Mouse (Mus musculus) cortical plate, adult 2 months (tissue): ENCODE measurements around the gene Mmp24.

ENCODE experiments used
- CTCF ChIP-seq: fragments of 200-500 bp; IDR thresholded peaks from 2 replicates; pipeline ENCODE4 v1.5.1; 2011; ENCODE audit warnings: mild to moderate bottlenecking, control low read depth, low read length; ENCODE audit not compliant: insufficient read depth; ENCODE audit errors: extremely low read depth
- POLR2A ChIP-seq: fragments of 200-500 bp; IDR thresholded peaks from 2 replicates; pipeline ENCODE4 v1.6.1; 2011; ENCODE audit warnings: mild to moderate bottlenecking, low read length, control low read depth; ENCODE audit not compliant: insufficient read depth; ENCODE audit errors: extremely low read depth

DNA sequence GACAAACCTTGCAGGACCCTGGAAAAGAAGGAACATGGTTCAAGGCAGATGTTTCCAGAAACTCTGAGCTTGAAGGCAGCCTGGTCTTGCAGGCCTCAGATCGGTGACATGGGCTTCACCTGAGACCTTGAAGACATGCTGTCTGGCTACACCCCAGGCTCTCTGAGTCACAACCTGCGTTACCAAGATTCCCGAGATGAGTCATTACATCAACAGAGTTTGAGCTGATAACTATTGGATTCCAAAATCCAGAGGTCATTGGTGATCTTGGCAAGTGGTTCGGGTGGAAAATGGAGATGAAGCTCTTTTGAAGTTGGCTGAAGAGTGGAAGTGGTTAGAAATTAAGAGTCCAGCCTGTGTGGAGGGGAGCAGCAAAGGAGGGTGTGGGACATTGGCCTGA is 34.5 kb downstream of the Mmp24 start:
- TF ChIP-seq CTCF (no peak), POLR2A (no peak)
